Mouse (Mus musculus): ENCODE data around the gene Rab1a.

GRCm38 (mm10) chr11:20237018-20237417 lies 35.8 kb downstream of the Rab1a start:
- TF ChIP-seq CTCF (IDR thresholded peaks at IDR 0.05; ENCODE audit: extremely low read depth, insufficient read depth, insufficient read length, insufficient replicate concordance) (no peak), POLR2A (IDR thresholded peaks at IDR 0.05; ENCODE audit: low read depth, low read length) (no peak)

Measured in spleen, adult 2 months (tissue).